Mouse (Mus musculus): ENCODE data around the gene Ccdc9b.

Ccdc9b gene

DNA sequence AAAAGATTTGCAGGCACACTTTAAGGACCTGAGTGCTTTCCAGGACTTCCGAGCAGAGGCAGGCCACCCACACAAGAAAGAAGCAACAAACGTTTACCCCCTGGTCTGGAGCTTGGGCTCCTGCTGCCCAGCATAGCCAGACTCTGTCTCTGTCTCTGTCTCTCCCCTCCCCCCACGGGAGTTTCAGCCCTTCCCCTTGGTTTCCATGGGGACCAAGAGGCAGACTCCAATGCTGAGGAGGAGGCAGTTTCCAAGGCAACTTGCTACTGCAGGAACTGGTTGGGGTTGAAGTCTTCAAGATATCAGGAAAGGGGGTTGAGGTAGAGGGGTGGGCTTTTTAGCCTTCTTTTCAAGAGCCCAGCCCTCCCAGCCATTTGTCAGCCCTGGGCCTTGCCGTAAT is 48.2 kb downstream of the Ccdc9b start:
- no peak for DNase-seq (ENCODE audit: extremely low read depth, low read depth, low spot score)

DNA sequence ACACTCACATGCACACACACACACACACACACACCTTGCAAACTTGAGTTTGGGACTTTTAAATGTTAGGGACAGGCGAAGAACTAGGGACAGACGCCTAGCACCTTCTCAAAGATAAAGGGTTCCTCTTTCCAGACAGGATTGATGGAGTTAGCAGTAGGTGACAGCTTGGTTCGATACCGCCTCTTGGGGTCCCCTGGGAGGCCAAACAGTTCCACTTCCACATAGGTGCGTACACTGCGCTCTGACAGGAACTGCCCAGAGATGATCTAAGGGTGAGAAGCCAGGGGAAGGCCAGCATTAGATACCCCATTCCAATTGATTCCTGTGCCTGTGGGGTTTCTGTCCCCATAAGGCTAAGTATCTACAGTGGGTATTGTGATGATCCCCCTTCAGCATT is 48.8 kb downstream of the Ccdc9b start:
- DNase-seq (ENCODE audit: extremely low read depth, low read depth, low spot score): no peak

DNA sequence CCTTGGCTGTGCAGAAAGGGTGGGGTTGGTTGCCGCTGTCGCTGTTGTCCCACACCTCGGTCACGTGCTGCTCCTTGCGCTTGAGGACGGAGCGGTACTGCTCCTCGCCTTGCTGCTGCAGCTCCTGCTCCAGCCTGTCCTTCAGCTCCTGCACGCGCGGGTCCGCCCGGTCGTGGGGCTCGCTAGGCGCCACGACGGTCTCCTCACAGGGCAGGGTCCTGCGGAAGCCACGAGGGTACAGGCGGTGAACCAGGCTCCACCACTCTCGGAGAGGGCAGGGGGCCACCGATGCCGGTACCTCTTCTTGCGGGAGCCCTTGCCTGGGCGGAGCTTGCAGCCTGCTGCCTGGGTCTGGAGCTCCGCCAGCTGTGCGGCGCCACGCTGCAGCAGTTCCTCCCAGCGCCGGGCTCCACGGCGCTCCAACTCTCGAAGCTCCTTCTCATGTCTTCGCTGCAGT is 51.4 kb downstream of the Ccdc9b start:
- DNase-seq (ENCODE audit: extremely low read depth, low read depth, low spot score): no peak

DNA sequence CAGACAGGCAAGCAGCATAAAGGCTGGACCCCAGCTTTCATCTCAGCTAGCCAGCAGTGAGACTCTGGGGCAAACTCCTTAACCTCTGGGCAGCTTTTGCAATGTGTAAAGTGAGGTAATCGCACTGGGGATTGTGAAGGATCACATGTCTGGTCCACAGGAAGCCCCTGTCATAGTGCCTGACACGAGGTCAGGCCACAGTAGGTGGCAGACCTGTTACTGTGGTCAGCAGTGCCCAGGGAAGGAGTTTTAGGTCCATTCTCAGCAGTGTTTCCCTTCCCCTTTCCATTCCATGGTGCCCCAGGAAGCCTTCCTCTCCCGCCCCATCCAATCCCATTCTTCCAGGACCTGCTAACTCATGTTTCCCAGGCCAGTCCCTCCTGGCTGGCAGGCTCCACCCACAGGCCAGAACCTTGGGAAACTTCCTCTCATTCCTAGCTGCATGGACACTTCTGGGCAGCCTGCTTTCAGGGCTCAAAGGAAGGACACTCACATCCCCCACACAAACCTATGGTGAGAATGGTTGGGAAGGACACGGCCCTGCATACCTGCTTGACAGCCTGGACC is 52.7 kb downstream of the Ccdc9b start:
- DNase-seq (ENCODE audit: extremely low read depth, low read depth, low spot score): no peak

DNA sequence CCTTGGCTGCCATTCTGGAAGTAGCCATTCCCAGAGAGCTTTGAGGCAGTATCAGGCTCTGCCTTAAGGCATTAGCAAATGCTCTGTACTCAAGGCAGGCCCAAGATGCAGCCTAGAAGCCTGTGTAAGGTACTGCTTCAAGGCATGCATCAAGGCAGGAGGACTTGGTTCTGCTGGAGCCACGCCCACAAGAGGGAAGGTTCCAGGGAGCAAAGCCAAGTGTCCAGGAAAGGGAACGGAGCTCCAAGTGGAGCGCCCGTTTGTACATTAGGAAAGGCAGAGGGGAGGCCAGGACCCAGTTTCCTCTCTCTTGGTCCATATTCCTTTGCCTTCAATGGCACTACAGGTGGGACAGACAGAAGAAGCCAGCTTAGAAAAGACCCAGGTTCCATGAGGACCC is 54.0 kb downstream of the Ccdc9b start:
- no peak for DNase-seq (ENCODE audit: extremely low read depth, low read depth, low spot score)

DNA sequence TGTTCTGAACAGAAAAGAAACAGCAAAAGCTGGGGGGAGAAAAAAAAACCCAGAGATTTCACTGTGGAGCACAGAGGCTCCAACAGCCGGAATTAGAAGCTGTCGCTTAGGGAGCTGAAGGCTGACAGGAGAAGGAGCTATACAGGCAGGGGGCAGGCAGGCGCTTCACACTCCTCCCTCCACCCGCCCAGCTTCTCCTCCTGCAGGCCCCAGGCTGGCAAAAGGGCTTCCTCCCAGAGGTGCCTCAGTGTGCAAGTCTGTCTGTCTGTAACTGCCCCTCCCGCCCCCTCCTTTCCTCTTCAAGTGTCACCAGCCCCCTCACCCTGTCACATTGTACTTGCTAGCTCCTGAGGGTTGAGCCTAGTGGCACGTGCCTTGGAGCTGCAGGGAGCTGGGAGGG is 56.0 kb downstream of the Ccdc9b start:
- DNase-seq (ENCODE audit: extremely low read depth, low read depth, low spot score): no peak
